Mouse (Mus musculus) myocyte (in vitro differentiated cells): ENCODE measurements at regions not wholly inside any gene's neighbourhood (a gene's known extent, or its start where the extent isn't known, plus 50 kb on each side); places are given as distances from the start of the nearest gene placed in this dataset.

ENCODE experiments used
- MAX ChIP-seq: IDR thresholded peaks from one replicate; pipeline ENCODE4 v1.6.1; 2011; ENCODE audit warnings: low read depth, mild to moderate bottlenecking, control low read depth
- POLR2A ChIP-seq: IDR thresholded peaks from one replicate; pipeline ENCODE4 v1.6.1; 2011; ENCODE audit warnings: low read depth, mild to moderate bottlenecking, control low read depth, moderate library complexity; ENCODE audit not compliant: insufficient read length
- POLR2AphosphoS2 ChIP-seq: IDR thresholded peaks from one replicate; pipeline ENCODE4 v1.6.1; 2011; ENCODE audit warnings: low read depth, control low read depth; ENCODE audit not compliant: insufficient read length
- TCF12 ChIP-seq: IDR thresholded peaks from one replicate; pipeline ENCODE4 v1.6.1; 2011; ENCODE audit warnings: mild to moderate bottlenecking, control low read depth; ENCODE audit not compliant: poor library complexity, insufficient read depth, severe bottlenecking
- USF1 ChIP-seq: IDR thresholded peaks from one replicate; pipeline ENCODE4 v1.6.1; 2011; ENCODE audit warnings: low read depth, mild to moderate bottlenecking, control low read depth, moderate library complexity

- no peak for TF ChIP-seq USF1
- TF ChIP-seq MAX = no peak
- no peak for TF ChIP-seq POLR2A
- no peak for TF ChIP-seq TCF12
- TF ChIP-seq POLR2AphosphoS2 = no peak
Measured at GRCm38 (mm10) chr10:126337426-126337825, 371.5 kb downstream of the Lrig3 start.
